Mouse (Mus musculus) heart, adult 2 months (tissue): ENCODE data around the gene Ces3a. TPM values are rescaled to one million over a fixed set of nuclear protein-coding genes. Genes with fewer than 3 reads are reported as not detected.

Experiments
- DNase-seq, 2 experiments: peaks; one replicate each; pipeline ENCODE4 v3.0.0; 2021
- H3K27ac ChIP-seq: fragments of 200-600 bp; 2 replicates; pipeline ENCODE4 v1.8.1; 2022
- H3K27me3 ChIP-seq: fragments of 200-500 bp; 2 replicates; pipeline ENCODE4 v1.6.1; 2012; ENCODE audit warnings: mild to moderate bottlenecking, low read length, inconsistent platforms, mixed read lengths; ENCODE audit not compliant: control insufficient read depth, insufficient read depth
- H3K36me3 ChIP-seq: fragments of 200-500 bp; 2 replicates; pipeline ENCODE4 v1.6.1; 2012; ENCODE audit warnings: low read length, inconsistent platforms; ENCODE audit not compliant: control insufficient read depth, insufficient read depth
- H3K4me1 ChIP-seq: fragments of 200-500 bp; 2 replicates; pipeline ENCODE4 v1.6.1; 2011; ENCODE audit warnings: low read length; ENCODE audit not compliant: control insufficient read depth, insufficient read depth
- H3K4me3 ChIP-seq: fragments of 200-600 bp; 2 replicates; pipeline ENCODE4 v1.8.1; 2022
- H3K79me2 ChIP-seq: fragments of 200-500 bp; replicated peaks from 2 replicates; pipeline ENCODE4 v1.6.1; 2012; ENCODE audit warnings: mild to moderate bottlenecking, inconsistent platforms, low read length, moderate library complexity, mixed read lengths; ENCODE audit not compliant: control insufficient read depth, insufficient read depth
- H3K9ac ChIP-seq: fragments of 200-500 bp; 2 replicates; pipeline ENCODE4 v1.6.1; 2012; ENCODE audit warnings: low read depth, mild to moderate bottlenecking, control low read depth, inconsistent platforms, low read length, mixed read lengths
- CTCF ChIP-seq: fragments of 200-600 bp; IDR thresholded peaks from 2 replicates; pipeline ENCODE4 v1.8.1; 2022; ENCODE audit warnings: antibody characterized with exemption, mild to moderate bottlenecking, moderate library complexity
- EP300 ChIP-seq: fragments of 200-500 bp; IDR thresholded peaks from 2 replicates; pipeline ENCODE4 v1.6.1; 2011; ENCODE audit warnings: low read depth, low read length, control low read depth; ENCODE audit not compliant: insufficient read depth
- POLR2A ChIP-seq: fragments of 200-500 bp; IDR thresholded peaks from 2 replicates; pipeline ENCODE4 v1.6.1; 2011; ENCODE audit warnings: mild to moderate bottlenecking, low read depth, low read length, control low read depth; ENCODE audit not compliant: insufficient read depth
- WGBS: fragments of 180-500 bp; shearing (Covaris S2); methylation state at CpG from one replicate; pipeline ENCODE4 v1.1.7; 2018; 5-methylcytosine and 5-hydroxymethylcytosine counted together
- intact Hi-C: fragments of 180-260 bp; cut with DNase I; formaldehyde crosslinking; loops from one replicate; pipeline ENCODE4 v1.15.1; 2025
- polyA plus RNA-seq: library from polyadenylated mRNA; depleted of rRNA; stranded (reverse); fragments of >200 nt; gene quantifications from 2 replicates; pipeline ENCODE4 v1.2.3, GENCODE M21; 2012
- total RNA-seq, 2 experiments: library from RNA; stranded (reverse); gene quantifications; 2 replicates each; pipeline ENCODE4 v1.2.3; 2021

Ces3a gene
- total and polyA plus RNA-seq, 3 experiments = not detected

- Histone ChIP-seq H3K4me1 (no peaks in the 10 kb centered on the region), H3K36me3 (no peaks in the 10 kb centered on the region), H3K79me2 (no peaks in the 10 kb centered on the region), H3K4me3 (no peak overlapping the region), H3K9ac (no peak overlapping the region), H3K27me3 (no peaks in the 10 kb centered on the region), H3K27ac (no peak overlapping the region)
- no peak for DNase-seq
- intact Hi-C loops = no loop called here
- TF ChIP-seq EP300 (no peak), POLR2A (no peak), CTCF (no peak)
- WGBS = 86% methylated on average over 1 of the region's 1 CpGs
Measured at GRCm38 (mm10) chr8:105021954-105022353, 26.4 kb upstream of the Ces3a start.

DNA sequence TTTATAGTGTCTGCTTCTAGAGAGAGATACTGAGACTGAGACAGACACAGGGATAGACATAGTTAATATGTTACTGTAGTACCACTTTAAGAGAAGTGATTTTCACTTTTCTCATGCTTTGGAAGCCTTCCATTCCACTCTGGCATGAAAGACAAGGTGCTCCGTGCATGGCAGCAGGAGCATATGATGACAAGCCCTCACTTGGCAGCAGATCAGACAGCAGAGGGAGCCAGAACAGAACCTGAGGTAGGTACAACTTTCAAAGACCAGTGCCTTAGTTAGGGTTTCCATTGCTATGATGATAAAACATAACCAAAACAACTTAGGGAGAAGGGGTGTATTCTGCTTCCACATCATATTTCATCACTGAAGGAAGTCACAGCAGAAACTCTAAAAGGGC lies 25.3 kb upstream of the Ces3a start:
- Histone ChIP-seq H3K27me3 (no peaks in the 10 kb centered on the region), H3K4me1 (no peaks in the 10 kb centered on the region), H3K4me3 (no peak overlapping the region), H3K36me3 (no peaks in the 10 kb centered on the region), H3K9ac (no peak overlapping the region), H3K27ac (no peak overlapping the region), H3K79me2 (no peaks in the 10 kb centered on the region)
- 31% methylated on average over 1 of the region's 1 CpGs for WGBS
- intact Hi-C loops = no loop called here
- DNase-seq = no peak
- no peak for TF ChIP-seq POLR2A
- TF ChIP-seq EP300 = no peak
- no peak for TF ChIP-seq CTCF

GRCm38 (mm10) chr8:105025050-105025449 lies 23.4 kb upstream of the Ces3a start:
- no peak for DNase-seq
- Histone ChIP-seq H3K4me1 (no peaks in the 10 kb centered on the region), H3K9ac (no peak overlapping the region), H3K4me3 (no peak overlapping the region), H3K79me2 (no peaks in the 10 kb centered on the region), H3K27ac (no peak overlapping the region), H3K36me3 (no peaks in the 10 kb centered on the region), H3K27me3 (no peaks in the 10 kb centered on the region)
- WGBS = 65% methylated on average over 2 of the region's 2 CpGs
- intact Hi-C loops = no loop called here
- peak; percentile 33 for TF ChIP-seq CTCF
- TF ChIP-seq POLR2A = no peak

GRCm38 (mm10) chr8:105043510-105043909 lies 4.9 kb upstream of the Ces3a start:
- H3K4me3 ChIP-seq = no peak overlapping the region
- H3K79me2 ChIP-seq = no peaks in the 10 kb centered on the region
- H3K36me3 ChIP-seq = no peaks in the 10 kb centered on the region
- DNase-seq = no peak
- no peaks in the 10 kb centered on the region for H3K4me1 ChIP-seq
- no peak for TF ChIP-seq POLR2A
- no peak for TF ChIP-seq EP300
- no peak for TF ChIP-seq CTCF
- H3K27ac ChIP-seq = no peak overlapping the region
- intact Hi-C loops = no loop called here
- no peak overlapping the region for H3K9ac ChIP-seq
- H3K27me3 ChIP-seq = peaks cover 1% of the 10 kb centered on the region; the same call in 1 of the 2 replicates
- 64% methylated on average over 1 of the region's 1 CpGs for WGBS

DNA sequence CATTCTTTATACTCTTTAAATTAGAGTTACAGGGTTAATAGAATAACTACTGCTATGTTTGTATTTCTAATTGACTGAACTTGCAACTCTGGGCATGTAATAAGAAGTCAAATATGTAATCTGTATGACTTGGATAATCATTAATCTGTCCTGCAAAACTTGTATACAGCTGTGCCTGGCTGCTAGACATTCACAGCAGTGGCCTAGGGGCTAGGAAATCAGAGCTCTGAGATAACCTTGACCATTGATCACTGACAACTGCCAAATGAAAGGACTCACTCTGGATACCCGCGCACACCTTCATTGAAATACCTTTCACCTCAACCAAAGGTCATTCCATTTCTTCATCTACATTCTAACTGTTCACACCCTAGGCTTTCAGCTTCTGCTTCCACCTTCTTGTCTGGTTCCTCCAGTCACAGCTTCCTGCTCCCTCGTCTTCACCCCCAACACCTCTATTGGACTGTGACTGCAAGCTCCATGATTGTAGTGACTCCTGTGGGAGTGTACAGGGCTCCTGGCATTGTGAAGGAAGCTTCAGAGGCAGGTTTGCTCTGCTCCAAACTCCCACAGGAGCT lies 2.5 kb upstream of the Ces3a start:
- intact Hi-C loops = no loop called here
- Histone ChIP-seq H3K79me2 (no peaks in the 10 kb centered on the region), H3K4me1 (no peaks in the 10 kb centered on the region), H3K27ac (no peak overlapping the region), H3K9ac (no peak overlapping the region), H3K36me3 (no peaks in the 10 kb centered on the region), H3K27me3 (peaks cover 2% of the 10 kb centered on the region; the same call in 1 of the 2 replicates), H3K4me3 (no peak overlapping the region)
- no peak for TF ChIP-seq CTCF
- no peak for TF ChIP-seq EP300
- TF ChIP-seq POLR2A = no peak
- no peak for DNase-seq
- 80% methylated on average over 3 of the region's 3 CpGs for WGBS

DNA sequence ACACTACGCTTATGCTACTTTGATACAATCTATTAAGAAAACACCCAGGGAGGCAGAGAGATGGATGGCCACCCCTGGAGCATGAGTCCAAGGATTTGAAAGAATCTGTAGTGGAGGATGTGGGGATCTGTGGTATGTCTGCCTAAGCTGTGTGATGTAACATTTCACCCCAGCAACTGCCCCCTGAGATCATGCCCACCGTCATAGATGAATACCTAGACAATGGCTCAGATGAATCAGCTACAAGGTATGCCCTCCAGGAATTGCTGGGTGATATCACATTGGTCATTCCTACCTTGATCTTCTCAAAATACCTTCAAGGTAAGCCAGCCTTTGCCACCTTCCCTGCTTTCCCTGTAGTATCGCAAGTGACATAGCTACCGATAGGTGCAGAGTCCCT lies 7.8 kb downstream of the Ces3a start:
- Histone ChIP-seq H3K36me3 (no peaks in the 10 kb centered on the region), H3K4me1 (no peaks in the 10 kb centered on the region), H3K9ac (no peak overlapping the region), H3K4me3 (no peak overlapping the region), H3K79me2 (no peaks in the 10 kb centered on the region), H3K27me3 (no peaks in the 10 kb centered on the region), H3K27ac (no peak overlapping the region)
- DNase-seq = no peak
- WGBS = 85% methylated on average over 4 of the region's 4 CpGs
- intact Hi-C loops = no loop called here
- TF ChIP-seq EP300 (no peak), POLR2A (no peak), CTCF (no peak)

DNA sequence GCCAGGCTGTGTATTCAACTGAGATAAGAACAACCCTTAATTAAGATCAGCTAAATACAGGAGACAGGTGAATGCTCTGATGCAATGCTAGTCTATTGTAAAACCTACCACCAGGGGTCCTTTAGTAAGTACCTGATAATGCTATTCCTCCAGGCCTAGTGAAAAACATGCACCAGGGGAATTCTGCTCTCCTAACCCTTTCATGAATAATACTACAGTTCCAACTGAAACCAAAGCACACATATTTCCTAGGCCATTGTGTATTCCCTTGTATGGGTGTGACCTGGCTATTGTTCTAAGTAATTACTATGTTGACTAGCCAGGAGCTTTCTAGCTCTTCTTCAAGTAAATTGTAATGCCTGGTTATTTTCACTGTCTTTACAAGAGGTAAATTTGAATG lies 11.7 kb downstream of the Ces3a start:
- DNase-seq = no peak
- Histone ChIP-seq H3K4me3 (no peak overlapping the region), H3K9ac (no peak overlapping the region), H3K4me1 (no peaks in the 10 kb centered on the region), H3K27ac (no peak overlapping the region), H3K36me3 (no peaks in the 10 kb centered on the region), H3K79me2 (no peaks in the 10 kb centered on the region), H3K27me3 (no peaks in the 10 kb centered on the region)
- intact Hi-C loops = no loop called here
- TF ChIP-seq POLR2A (no peak), CTCF (no peak), EP300 (no peak)
